Mouse (Mus musculus) urinary bladder, postnatal 25 days (tissue): ENCODE data around the gene Arhgef33.
"Not testable (repeated sequence)": the region's sequence is repeated elsewhere in the genome, so short reads cannot be mapped to it uniquely, and the experiment has no call there.

Experiments used
- DNase-seq: peaks from one replicate; pipeline ENCODE4 v3.0.0; 2022; ENCODE audit warnings: low spot score

The Arhgef33 gene

DNA sequence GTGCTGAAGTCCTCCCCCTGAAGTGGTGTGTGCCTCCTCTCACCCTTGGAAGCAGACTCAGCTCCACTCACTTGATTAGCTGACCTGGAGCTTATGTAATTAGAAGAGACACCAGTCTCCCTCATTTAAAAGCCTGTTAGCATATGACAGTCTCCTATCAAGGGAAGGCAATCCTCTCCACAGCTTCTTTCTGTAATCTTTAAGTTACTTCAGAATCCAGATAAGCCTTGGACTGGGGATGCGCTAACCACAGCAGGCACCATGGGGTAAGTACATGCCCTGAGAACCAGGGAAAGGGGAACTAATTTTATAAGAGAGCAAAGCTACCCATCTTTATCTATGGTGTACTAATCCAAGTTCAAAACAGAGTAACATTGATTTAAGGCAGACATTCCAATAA is at the start of gene Arhgef33:
TSS of gene Arhgef33 (plus strand) at position 157 of the 400 bp plus-strand sequence.
- DNase-seq = no peak

DNA sequence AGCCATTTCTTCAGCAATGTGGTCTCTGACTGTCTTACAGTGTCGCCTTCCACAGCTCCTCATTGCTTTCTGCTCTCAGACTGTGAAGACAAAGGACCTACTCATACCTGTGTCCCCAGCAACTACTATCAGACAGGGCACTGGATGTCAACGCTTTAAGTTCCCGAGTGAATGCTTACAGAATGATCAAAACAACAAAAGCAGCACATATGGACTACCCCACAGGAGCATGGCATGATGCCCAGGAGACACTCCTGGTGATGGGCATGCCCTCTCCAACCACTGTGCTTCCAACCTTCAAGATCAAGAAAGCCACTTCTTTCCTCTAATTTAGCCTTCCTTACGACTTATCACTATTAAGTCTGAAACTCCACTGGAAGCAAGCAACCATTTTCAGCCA is 40.1 kb upstream of the Arhgef33 start:
- no peak for DNase-seq

DNA sequence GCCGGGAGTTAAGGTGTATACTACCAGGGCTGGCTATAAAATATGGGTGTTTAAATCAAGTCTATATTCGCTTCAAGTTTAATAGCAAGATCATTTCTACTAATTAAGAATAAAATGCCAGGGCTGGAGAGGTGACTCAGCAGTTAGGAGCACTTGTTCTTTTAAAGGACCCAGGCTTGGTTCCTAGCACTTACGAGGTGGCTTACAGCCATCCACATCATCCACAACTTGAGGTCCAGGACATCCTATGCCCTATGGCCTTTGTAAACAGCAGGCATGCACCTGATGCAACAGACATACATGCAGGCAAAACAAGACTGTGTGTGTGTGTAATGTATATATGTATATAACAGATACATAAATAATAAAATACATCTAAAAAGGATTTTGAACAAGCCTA is 39.1 kb upstream of the Arhgef33 start:
- no peak for DNase-seq

DNA sequence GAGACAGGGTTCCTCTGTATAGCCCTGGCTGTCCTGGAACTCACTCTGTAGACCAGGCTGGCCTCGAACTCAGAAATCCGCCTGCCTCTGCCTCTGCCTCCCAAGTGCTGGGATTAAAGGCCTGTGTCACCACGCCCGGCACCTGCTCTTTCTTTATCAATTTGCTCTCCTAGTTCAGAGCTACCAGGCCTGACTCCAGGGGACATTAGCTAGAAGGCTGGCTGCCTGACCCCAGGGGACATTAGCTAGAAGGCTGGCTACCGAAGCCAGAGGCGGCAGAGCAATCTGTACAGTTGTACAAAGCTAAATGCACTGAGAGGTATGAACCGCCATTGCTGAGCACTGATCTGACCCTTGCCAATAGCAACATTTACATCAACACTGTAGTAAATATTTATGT is 36.6 kb upstream of the Arhgef33 start:
- not testable (repeated sequence) for DNase-seq

DNA sequence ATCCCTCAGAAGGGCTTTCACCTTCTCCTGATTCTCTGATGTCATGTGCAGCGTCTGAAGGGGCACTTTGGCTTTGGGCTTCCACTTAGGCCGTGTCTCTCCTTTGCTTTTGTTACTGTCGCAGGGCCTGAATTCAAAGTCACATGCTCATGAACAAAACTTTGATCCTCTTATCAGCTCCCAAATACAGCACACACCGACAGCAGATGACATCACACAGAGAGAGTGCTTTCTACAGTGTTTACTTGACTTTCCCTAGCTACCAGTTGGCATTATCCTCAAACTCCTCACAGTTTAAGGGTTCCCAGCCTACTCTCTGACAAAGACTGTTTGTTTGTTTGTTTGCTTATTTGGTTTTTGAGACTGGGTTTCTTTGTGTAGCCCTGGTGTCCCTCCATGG is 29.0 kb upstream of the Arhgef33 start:
- DNase-seq = no peak

DNA sequence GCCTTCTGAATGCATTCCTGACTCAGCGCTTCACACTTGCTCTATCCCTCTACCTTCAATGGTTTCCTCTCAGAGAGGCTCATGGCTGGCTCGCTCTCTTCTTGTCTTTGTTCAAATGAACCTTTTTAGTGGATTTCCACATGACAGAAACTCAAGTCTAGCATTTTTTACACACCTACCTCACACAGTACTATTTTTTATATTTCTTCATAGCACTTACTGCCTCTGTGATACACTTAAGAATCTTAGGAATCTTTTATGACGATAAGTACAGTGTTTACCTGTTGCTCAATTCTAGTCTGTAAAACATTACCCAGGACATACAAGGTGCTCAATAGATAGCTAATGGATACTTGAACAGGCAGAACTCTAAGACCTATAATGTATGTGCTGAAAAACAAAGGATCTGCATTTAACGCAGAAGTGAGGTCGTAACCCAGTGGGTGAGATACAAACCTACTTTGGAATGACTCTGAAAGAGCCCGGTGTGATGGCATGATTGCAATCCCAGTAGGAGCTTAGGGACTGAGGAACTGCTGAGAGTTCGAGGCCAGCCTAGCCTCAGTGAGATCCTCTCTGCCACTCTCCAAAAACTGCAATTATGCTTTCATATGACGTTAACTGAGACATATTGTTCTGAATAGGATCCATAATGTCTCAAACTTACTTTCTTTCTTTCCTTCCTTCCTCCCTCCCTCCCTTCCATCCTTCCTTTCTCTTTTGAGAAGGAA is 27.7 kb upstream of the Arhgef33 start:
- no peak for DNase-seq

DNA sequence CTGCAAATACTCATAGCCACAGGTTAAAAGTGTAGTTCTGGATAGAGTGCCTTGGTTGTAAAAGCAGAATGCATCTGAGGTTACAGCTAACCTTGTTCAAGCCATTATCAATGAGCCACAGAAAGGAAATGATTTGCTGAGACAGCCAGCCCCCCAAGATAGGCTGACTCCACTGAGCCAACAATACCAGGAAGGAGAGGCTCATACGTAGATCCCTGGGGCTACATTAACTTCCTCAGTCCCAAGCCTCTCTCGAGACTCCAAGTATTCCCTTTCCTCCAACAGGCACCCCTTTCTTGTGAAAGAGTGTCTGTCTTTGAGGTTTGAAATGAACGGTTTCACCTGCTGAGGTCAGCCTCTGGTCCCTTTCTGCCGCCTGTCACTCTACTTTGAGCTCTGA is 22.8 kb upstream of the Arhgef33 start:
- DNase-seq = no peak

DNA sequence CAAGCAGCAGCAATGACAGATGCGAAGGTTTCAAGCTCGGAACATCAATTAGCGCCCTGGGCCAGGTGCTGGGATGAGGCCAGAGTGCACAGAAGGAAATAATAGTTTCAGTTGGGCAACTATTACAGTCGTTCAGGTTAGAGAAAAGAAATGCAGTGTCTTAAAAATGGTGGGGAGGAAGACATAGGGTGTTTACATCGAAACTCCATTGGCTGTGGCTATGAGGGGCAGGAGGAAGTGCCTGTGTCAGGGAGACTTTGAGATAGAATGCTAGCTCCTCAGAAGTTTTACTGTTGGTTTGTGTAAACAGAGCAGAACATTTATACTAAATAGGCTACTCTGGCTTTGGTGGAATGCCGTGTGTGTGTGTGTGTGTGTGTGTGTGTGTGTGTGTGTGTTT is 19.2 kb upstream of the Arhgef33 start:
- DNase-seq = no peak

DNA sequence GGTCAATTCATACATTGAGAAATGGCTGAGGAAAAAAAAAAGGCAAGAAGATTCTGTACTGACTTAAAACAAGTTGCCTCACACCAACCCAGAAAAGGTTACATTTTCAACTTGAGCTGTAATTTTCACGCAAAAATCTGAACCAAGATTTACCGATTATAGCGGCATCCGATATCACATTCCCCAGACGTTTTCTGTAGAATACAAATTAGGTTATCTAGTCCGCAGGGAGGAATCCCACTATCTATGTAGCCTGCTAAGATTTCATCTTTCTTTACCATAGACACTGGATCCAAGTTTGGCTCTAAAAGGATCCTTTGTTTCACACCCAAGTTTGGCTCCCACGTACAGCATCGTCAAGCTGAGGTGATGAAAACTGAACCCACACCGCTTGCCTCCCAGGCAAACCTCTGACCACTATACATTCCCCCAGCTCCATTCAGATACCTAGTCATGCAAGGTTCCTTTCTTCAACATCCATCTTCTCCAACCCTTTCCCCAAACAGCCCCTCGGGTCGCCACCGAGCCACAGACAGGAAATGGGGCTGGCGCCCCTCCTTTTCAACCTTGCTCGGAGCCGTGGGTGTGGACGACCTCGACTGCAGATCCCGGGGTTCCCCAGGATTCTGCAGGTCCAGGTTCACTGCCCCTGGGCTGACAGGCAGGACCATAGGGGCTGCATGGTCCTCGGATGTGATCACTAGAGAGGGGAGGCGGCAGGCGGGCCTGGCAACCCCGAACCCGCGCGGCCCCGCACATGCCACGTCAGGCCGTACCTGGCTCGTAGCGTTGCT is 17.7 kb upstream of the Arhgef33 start:
- DNase-seq = no peak

DNA sequence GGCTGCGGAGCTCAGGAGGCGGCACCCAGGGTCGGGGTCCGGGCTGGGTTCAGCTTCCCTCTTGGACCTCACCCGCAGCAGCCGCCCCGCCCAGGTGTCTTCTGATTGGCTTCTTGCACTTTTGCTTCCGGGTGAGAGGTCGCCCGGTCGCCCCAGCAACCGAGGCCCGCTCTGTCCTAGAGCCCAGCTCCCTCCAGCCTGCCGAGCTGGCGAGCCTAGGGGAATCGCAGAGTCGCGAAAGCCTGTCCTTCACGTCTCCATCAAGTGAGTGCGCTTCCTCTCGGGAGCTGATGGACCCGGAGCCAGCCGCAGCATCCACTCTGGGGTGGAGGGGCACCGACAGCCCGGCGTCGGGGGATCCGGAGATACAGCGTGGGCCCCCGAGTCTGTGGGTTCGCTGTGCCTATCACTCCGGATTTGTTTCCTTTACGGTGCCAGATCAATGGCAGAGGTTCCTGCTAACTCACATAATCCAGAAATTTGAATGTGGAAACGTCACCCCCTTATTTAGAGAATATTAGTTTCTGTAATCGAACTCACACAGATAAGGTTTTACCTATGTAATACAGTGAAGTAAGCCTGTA is 17.0 kb upstream of the Arhgef33 start, which contains the start of the genes Morn2 and Dhx57:
TSS of gene Morn2 (plus strand) at position 130 of the 584 bp plus-strand sequence.
TSS of gene Dhx57 (minus strand) at position 403 of the 584 bp plus-strand sequence.
- peak; percentile 99 for DNase-seq

DNA sequence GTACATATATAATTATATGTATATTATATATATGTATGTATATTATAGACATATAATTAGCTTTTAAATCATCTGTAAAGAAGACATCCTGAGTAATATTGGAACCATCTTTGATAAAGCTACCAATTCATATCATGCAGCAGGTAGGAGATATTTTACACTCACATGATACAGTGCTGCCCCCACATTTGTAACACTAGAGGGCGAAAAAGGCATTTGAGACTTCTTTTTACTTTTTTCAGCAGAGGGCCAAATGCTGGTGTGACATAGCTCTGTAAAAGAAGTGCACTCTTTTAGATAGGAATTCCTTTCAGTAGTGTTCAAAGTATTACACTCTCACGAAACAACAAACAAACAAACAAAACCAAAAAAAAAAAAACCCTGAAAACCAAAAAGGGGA is 16.1 kb upstream of the Arhgef33 start:
- peak; percentile 8 for DNase-seq

DNA sequence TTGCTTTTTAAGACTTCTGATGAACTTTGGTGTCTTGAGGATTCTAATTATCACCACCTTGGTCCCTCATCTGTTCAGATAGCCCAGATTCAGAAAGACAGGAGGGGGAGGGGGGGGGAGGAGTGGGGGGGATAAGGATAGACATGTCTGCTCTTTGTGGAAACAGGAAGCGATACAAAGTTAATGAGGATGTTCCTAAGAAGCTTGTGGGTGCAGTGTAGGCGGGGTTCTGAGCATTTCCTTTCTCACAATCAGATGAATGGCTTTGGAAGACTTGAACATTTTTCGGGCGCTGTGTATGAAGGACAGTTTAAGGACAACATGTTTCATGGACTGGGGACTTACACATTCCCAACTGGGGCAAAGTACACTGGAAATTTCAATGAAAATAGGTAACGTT is 11.9 kb upstream of the Arhgef33 start:
- no peak for DNase-seq

DNA sequence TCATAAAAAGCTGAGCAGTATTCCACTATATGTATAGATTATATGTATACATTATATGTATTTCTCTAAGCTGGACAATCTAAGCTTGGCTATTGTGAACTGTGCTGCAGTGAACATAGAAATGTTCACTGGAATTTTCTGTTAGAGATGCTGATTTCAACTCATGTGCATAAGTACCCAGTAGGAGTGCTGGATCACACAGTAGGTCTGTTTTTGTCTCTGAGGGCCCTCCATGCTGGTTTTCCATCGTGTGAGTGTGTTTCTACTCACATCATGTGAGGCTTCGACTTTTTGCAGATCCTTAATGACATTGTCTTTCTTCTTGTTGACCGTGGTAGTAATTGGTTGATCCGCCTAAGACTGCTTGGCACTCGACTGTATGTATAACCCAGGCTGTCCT is 8.4 kb upstream of the Arhgef33 start:
- DNase-seq = no peak

DNA sequence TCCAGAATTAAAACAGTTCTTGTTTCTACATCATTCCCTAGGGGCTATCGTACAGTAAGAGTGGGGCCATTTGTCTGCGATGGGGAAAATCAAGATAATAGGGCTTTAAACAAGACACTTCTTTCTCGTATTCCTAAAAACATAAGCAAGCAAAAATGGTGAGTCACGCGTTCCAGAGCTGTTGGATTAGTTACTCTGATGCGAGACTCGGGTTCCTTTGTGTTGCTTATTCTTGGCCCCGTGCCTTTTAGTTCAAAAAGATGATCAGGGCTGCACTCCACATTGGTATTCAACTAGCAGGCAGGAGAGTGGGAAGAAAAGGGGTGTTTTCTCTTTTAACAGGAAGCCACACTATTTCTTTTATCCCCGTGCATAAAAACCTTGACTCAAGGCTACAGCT is 4.6 kb downstream of the Arhgef33 start:
- no peak for DNase-seq

DNA sequence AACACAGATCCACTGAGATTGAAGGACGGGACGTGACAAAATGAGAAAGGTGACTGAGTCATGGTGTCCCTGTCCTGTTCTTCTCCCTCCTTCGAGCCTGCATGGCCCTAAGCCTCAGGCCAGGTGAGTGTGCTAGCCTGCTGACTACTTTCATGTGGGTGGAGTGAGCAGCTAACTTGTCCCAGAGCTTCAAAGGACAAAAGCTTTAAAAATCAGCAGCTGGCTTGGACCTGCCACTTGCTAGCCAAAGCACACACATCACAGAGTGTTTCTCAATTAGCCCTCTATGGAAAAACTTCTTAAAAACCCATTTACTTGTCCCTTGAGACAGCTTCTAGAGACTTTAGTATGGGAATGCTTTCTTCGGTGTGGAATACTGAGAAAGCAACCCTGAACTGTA is 5.2 kb downstream of the Arhgef33 start:
- DNase-seq = no peak

DNA sequence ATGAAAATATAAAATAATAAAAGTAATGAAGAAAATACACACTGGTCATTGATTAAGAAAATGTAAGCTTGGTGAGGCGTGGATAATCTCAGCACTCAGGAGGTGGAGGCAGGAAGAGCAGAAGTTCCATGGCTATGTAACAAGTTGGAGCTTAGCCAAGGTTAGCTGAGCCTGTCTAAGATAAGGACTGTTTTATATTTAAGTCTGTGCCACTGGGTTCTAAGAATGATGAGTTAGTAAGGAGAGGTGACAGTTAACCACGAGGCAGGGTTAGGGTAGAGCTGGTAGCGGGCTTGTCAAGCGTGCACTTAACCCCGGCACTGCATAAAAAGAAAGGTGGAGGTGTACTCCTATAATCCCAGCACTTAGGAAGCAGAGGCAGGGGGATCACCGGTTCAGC is 15.0 kb downstream of the Arhgef33 start:
- DNase-seq = no peak

DNA sequence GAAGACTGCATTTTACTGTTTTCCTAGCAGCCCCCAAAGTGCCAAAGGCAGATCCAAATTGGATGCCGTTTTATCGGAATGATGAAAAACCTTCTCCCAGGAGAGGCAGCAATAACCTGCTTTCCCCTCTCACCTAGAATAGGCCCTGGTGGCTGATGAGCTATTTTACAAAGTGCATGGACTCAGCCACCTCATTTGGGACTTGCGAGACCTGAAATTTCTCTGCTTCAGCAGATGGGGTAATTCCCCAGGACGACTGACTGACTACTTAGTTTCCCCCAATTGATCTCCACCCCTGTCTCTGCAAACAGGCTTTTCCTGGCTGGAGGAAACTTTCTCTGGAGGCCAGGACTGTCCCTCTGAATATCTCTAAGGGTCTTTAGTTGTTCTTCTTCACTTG is 15.8 kb downstream of the Arhgef33 start:
- no peak for DNase-seq

DNA sequence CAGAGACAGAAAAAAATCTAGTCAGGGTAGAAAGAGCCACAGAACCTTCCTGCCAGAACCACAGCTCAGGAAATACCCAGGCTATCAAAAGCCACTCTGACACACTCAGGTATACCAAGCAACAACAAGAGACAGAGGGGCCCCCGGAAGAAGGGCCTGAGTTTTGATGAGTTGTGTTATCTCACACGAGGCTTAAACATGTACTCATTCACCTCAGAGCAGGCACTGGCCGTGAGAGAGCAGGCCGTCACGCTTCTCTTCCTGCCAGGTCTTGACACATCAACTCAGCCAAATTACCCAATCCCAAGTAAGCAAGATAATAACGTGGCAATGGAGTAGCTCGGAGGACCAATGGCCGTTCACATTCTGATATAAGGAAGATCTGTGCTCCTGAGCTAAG is 16.5 kb downstream of the Arhgef33 start:
- DNase-seq = no peak

DNA sequence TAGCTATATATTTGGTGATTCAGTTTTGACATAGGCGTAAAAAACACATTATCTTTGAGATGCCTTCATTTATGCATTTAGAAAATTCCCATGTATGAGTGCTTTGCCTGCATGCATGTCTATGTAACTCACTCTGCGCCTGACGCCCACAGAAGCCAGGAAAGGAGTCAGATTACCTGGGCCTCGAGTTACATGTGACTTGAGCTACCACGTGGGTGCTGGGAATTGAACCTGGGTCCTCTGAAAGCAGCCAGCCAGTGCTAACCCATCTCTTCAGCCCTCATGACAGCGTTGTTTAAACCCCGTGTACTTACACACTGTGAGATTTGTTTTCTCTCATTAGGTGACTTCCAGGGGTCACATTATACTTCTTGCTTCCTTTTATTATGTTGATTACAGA is 17.3 kb downstream of the Arhgef33 start:
- no peak for DNase-seq

DNA sequence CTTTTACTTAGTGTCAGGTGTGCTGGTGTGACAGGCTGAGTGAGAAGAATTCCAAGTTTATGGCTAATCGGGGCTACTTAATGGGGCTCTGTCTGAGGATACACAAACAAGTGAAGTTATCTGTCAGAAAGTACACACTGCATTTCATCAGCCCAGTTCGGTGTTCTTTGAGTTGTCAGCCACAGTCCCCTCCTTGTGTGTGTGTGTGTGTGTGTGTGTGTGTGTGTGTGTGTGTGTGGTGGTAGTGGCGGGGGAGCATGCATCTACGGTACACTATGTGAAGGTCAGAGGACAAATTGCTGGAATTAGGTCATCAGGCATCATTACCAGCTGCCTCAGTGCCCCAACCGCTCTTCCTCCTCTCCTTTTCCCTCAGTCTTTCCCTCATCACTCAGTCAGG is 18.2 kb downstream of the Arhgef33 start:
- no peak for DNase-seq

DNA sequence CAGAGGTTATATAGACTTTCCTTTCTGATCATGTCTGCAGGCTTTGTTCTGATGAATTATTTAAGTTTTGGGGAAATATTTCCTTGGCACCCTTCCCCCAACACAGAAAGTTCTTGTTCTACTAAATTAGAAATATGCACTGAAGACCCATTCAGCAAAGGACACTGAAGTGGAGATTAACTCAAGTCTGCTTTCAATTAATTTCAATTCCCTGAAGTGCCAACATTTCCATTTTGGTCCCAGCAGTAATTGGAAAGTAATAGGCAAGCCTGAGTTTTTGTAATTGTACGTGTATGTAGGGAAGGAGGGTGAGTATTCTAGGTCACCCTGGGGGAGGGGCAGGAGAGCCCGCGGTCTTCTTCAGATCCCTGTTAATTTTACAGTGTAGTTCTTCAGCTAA is 19.2 kb downstream of the Arhgef33 start:
- no peak for DNase-seq

DNA sequence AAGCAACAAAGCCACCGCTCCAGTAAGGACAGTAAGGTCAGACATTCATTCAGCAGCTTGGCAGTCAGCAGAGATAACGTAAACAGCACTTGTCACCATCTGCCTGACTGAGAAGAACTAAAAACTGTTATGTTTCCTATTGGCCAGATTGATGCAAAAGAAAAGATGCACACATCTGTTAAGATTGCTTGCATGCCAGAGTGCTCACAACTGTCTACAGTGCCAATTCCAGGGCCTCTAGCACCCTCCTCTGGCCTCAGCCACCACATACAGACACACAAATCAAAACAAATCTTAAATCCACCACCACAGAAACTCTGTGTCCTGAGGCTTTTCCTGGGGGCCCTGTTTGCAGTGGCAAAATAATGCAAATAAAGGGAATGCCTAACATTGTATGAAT is 25.2 kb downstream of the Arhgef33 start:
- DNase-seq = no peak

DNA sequence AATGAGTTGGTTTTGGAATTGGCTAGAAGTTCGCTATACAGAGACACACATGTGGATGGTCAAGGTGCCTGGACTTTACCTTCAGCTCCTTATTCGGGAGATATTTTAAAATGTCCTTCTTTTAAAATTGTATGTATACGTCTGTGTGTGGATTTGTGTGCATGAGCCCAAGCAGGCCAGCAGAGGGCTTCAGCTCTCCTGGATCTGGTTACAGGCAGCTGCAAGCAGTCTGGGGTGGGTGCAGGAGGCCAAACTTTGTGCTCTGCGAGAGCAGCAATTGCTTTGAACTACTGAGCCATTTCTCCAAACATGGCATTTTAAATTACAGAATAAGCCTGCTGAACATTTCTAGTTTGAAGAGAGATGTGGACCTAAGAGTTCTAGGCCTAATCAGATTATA is 38.1 kb downstream of the Arhgef33 start:
- no peak for DNase-seq
